Mouse (Mus musculus) brain, embryonic 14.5 days (tissue): Measurements from ENCODE around the gene Ifrd2. TPM values are rescaled to one million over a fixed set of nuclear protein-coding genes. Genes with fewer than 3 reads are reported as not detected.

Source experiments
- DNase-seq: peaks from one replicate; pipeline ENCODE4 v3.0.0-alpha.2; 2011; ENCODE audit warnings: low read depth
- CTCF ChIP-seq: fragments of 200-500 bp; IDR thresholded peaks from 2 replicates; pipeline ENCODE4 v1.5.1; 2012; ENCODE audit warnings: inconsistent platforms, mild to moderate bottlenecking, moderate library complexity, borderline replicate concordance; ENCODE audit not compliant: insufficient read depth, insufficient read length; ENCODE audit errors: extremely low read depth
- POLR2A ChIP-seq: fragments of 200-500 bp; IDR thresholded peaks from 2 replicates; pipeline ENCODE4 v1.6.1; 2012; ENCODE audit warnings: mild to moderate bottlenecking, inconsistent platforms, borderline replicate concordance; ENCODE audit not compliant: poor library complexity, insufficient read depth, insufficient read length, severe bottlenecking; ENCODE audit errors: extremely low read depth
- polyA plus RNA-seq: library from polyadenylated mRNA; depleted of rRNA; stranded (reverse); fragments of >200 nt; gene quantifications from 2 replicates; pipeline ENCODE4 v1.2.3, GENCODE M21; 2012; rRNA removed

The Ifrd2 gene
- 21.4 and 29.6 TPM in 2 replicates for polyA plus RNA-seq

- TF ChIP-seq CTCF (no peak), POLR2A (peak; percentile 59; the same call in 1 of the 2 replicates)
- DNase-seq, result peak; percentile 100
Observed at GRCm38 (mm10) chr9:107586974-107587832, at the start of gene Ifrd2. Gene Ifrd2 (plus strand): TSS chr9:107587642.

- TF ChIP-seq POLR2A, result no peak
- TF ChIP-seq CTCF, result no peak
- no peak for DNase-seq
Observed at GRCm38 (mm10) chr9:107538231-107538630, 49.2 kb upstream of the Ifrd2 start.

DNA sequence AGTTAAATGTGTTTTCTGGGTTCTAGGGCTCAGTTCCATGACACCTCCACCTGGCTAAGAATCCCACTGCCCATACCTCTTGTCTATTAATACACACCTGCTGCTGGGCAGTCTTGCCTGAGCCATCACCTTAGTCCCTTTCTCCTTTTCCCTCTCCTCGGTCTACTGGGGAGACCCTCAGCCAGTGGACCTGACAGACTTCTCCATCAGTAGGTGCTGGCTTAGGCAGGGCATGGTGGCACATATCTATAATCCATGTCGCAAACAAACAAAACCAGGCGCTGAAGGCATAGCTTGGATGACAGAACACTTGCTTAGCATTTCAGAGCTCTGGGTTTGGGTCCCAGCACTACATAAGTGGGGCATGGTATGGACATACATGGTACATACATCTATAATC lies 48.7 kb upstream of the Ifrd2 start:
- no peak for DNase-seq
- TF ChIP-seq CTCF (no peak), POLR2A (no peak)

- no peak for DNase-seq
- TF ChIP-seq CTCF, result no peak
- no peak for TF ChIP-seq POLR2A
Observed at GRCm38 (mm10) chr9:107539940-107540339, 47.5 kb upstream of the Ifrd2 start.

GRCm38 (mm10) chr9:107540420-107540819 lies 47.0 kb upstream of the Ifrd2 start:
- DNase-seq, result no peak
- TF ChIP-seq POLR2A (no peak), CTCF (no peak)

DNA sequence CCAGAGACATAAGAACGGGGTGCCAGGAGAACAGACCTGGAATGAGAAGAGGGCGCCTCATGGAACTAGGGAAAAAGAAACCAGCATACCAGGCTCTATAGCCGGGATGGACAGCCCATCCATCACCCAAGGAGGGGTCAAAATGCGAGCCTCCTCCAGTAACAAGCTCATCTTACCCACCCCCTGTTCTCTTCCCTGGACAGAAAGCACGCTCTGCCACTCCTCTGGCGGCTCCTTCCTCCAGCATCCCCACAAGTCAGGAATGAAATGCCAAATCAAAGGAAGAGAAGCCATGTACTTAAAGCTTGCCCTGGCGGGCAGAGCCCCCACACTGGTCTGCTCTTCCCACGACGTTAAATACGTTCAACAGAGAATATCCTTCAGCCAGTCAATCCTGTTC lies 46.4 kb upstream of the Ifrd2 start:
- DNase-seq, result no peak
- no peak for TF ChIP-seq POLR2A
- no peak for TF ChIP-seq CTCF

GRCm38 (mm10) chr9:107541474-107542351 lies 45.7 kb upstream of the Ifrd2 start, which contains the start of the genes Cyb561d2 and Nprl2:
Gene Cyb561d2 (minus strand): TSS chr9:107542193.
Gene Nprl2 (plus strand): TSS chr9:107542226.
- peak; percentile 98 for DNase-seq
- peak; percentile 16; the same call in 1 of the 2 replicates for TF ChIP-seq POLR2A
- TF ChIP-seq CTCF, result no peak

GRCm38 (mm10) chr9:107542352-107542686 lies 45.1 kb upstream of the Ifrd2 start:
- TF ChIP-seq CTCF, result no peak
- no peak for TF ChIP-seq POLR2A
- no peak for DNase-seq

- no peak for DNase-seq
- TF ChIP-seq CTCF (no peak), POLR2A (no peak)
Observed at GRCm38 (mm10) chr9:107542721-107543120, 44.7 kb upstream of the Ifrd2 start.

DNA sequence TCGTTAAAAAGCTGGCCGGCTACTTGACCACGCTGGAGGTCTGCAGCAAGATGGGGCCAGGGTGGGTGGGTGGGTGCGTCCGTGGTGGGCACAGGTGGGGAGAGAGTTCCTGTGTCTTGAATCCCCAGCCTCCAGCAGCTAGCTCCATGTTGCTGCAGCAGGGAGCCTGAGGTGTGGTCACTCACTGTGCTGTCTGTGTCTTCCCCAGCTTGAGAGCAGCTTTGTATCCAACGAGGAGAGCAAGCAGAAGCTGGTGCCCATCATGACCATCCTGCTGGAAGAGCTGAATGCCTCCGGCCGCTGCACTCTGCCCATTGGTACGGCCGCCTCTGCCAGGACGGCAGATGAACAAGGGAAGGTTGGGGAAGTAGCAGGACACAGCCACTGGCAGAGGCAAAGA lies 44.1 kb upstream of the Ifrd2 start:
- TF ChIP-seq POLR2A, result no peak
- TF ChIP-seq CTCF, result no peak
- DNase-seq, result no peak

DNA sequence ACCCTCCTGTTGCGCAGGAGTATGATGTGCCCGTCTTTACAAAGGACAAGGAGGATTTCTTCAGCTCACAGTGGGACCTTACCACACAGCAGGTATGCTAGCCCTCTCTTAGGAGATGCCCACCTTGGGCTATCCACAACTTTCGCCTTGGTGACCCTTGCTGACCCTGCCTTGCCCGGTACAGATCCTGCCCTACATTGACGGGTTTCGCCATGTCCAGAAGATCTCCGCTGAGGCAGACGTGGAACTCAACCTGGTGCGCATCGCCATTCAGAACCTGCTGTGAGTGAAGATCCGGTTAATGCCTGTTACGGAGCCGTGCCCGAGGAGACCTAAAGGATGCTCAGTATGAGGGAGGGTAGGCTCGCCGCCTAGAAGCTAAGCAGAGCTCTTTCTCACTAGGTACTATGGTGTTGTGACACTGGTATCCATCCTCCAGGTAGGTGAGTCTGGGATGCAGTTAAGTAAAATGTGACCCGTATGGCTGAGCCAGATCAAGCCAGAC lies 43.2 kb upstream of the Ifrd2 start:
- no peak for TF ChIP-seq CTCF
- TF ChIP-seq POLR2A, result no peak
- no peak for DNase-seq
